Mouse (Mus musculus) right cerebral cortex, postnatal 14 days (tissue): Measurements from ENCODE around the gene Gmps.

ENCODE experiments used
- DNase-seq: peaks from one replicate; pipeline ENCODE4 v3.0.0; 2022

The Gmps gene

GRCm38 (mm10) chr3:63975955-63976908, at the start of gene Gmps:
Gene Gmps (plus strand): TSS chr3:63976106.
- peak; percentile 90 for DNase-seq

- DNase-seq, result peak; percentile 89
Observed at GRCm38 (mm10) chr3:63928878-63929859, 46.7 kb upstream of the Gmps start, which contains the start of gene E130311K13Rik. Gene E130311K13Rik (minus strand): TSS chr3:63929472.

- no peak for DNase-seq
Observed at GRCm38 (mm10) chr3:63938928-63939327, 37.0 kb upstream of the Gmps start.

GRCm38 (mm10) chr3:63941204-63941850, 34.6 kb upstream of the Gmps start:
- peak; percentile 9 for DNase-seq

- DNase-seq, result no peak
Observed at GRCm38 (mm10) chr3:63949837-63950236, 26.1 kb upstream of the Gmps start.

- DNase-seq, result no peak
Observed at GRCm38 (mm10) chr3:63963421-63964099, 12.3 kb upstream of the Gmps start.

GRCm38 (mm10) chr3:63964100-63964921, 11.6 kb upstream of the Gmps start, which contains the start of gene Slc33a1:
Gene Slc33a1 (minus strand): TSS chr3:63964768.
- peak; percentile 100 for DNase-seq

GRCm38 (mm10) chr3:63964922-63965249, 11.0 kb upstream of the Gmps start:
- no peak for DNase-seq

GRCm38 (mm10) chr3:63965929-63966328, 10.0 kb upstream of the Gmps start:
- DNase-seq, result no peak

GRCm38 (mm10) chr3:63977895-63978294, 2.0 kb downstream of the Gmps start:
- DNase-seq, result no peak

GRCm38 (mm10) chr3:63986656-63987055, 10.8 kb downstream of the Gmps start:
- DNase-seq, result no peak

GRCm38 (mm10) chr3:63988722-63989440, 13.0 kb downstream of the Gmps start:
- DNase-seq, result no peak

GRCm38 (mm10) chr3:64021436-64021835, 45.5 kb downstream of the Gmps start:
- no peak for DNase-seq

GRCm38 (mm10) chr3:64021867-64022266, 46.0 kb downstream of the Gmps start:
- no peak for DNase-seq

- no peak for DNase-seq
Observed at GRCm38 (mm10) chr3:64029846-64030245, 53.9 kb downstream of the Gmps start.

GRCm38 (mm10) chr3:64038136-64038841, 62.4 kb downstream of the Gmps start:
- DNase-seq, result no peak

- peak; percentile 88 for DNase-seq
Observed at GRCm38 (mm10) chr3:64039818-64040784, 64.2 kb downstream of the Gmps start.
